Mouse (Mus musculus): ENCODE data around the gene Arf5. TPM values are rescaled to one million over a fixed set of nuclear protein-coding genes. Genes with fewer than 3 reads are reported as not detected.

The Arf5 gene
- polyA plus RNA-seq, 1 experiment from 2014 or later = 390 TPM

GRCm38 (mm10) chr6:28447937-28448336, 24.6 kb downstream of the Arf5 start:
- Histone ChIP-seq H3K4me2 (ENCODE audit: low read length) (no peak overlapping the region), H3K9me3 (ENCODE audit: control insufficient read depth, low read length) (no peaks in the 10 kb centered on the region), H3K27ac (replicated peaks; ENCODE audit: low read depth, low read length) (no peak overlapping the region), H3K36me3 (ENCODE audit: control insufficient read depth, insufficient read depth, low read length) (no peaks in the 10 kb centered on the region), H3K4me3 (replicated peaks; ENCODE audit: low read depth, low read length) (no peak overlapping the region), H3K9ac (replicated peaks; ENCODE audit: low read length) (no peak overlapping the region), H3K4me1 (ENCODE audit: control insufficient read depth, insufficient read depth, low read length) (no peaks in the 10 kb centered on the region), H3K27me3 (ENCODE audit: control insufficient read depth, insufficient read depth, low read length) (peaks cover 15% of the 10 kb centered on the region)
- DNase-seq = no peak
- no peak for ATAC-seq (ENCODE audit: low FRiP score, low TSS enrichment)
- WGBS = 80% methylated on average over 7 of the region's 7 CpGs

GRCm38 (mm10) chr6:28449253-28449652, 25.9 kb downstream of the Arf5 start, which contains the start of gene Pax4:
Gene Pax4, minus strand, starts transcription at chr6:28449353.
- DNase-seq (no peak), ATAC-seq (ENCODE audit: low FRiP score, low TSS enrichment) (no peak)
- Histone ChIP-seq H3K4me2 (ENCODE audit: low read length) (no peak within 1 kb of the TSS), H3K9ac (replicated peaks; ENCODE audit: low read length) (no peak within 1 kb of the TSS), H3K27ac (replicated peaks; ENCODE audit: low read depth, low read length) (no peak within 1 kb of the TSS), H3K36me3 (ENCODE audit: control insufficient read depth, insufficient read depth, low read length) (no peaks in the 10 kb centered on the region), H3K27me3 (ENCODE audit: control insufficient read depth, insufficient read depth, low read length) (peaks cover 15% of the 10 kb centered on the region), H3K4me3 (replicated peaks; ENCODE audit: low read depth, low read length) (no peak within 1 kb of the TSS), H3K9me3 (ENCODE audit: control insufficient read depth, low read length) (no peaks in the 10 kb centered on the region), H3K4me1 (ENCODE audit: control insufficient read depth, insufficient read depth, low read length) (no peaks in the 10 kb centered on the region)
- WGBS = 84% methylated on average over 2 of the region's 2 CpGs

- Histone ChIP-seq H3K9ac (replicated peaks; ENCODE audit: low read length) (no peak overlapping the region), H3K27ac (replicated peaks; ENCODE audit: low read depth, low read length) (no peak overlapping the region), H3K36me3 (ENCODE audit: control insufficient read depth, insufficient read depth, low read length) (no peaks in the 10 kb centered on the region), H3K4me3 (replicated peaks; ENCODE audit: low read depth, low read length) (no peak overlapping the region), H3K4me1 (ENCODE audit: control insufficient read depth, insufficient read depth, low read length) (no peaks in the 10 kb centered on the region), H3K27me3 (ENCODE audit: control insufficient read depth, insufficient read depth, low read length) (peaks cover 15% of the 10 kb centered on the region), H3K9me3 (ENCODE audit: control insufficient read depth, low read length) (no peaks in the 10 kb centered on the region), H3K4me2 (ENCODE audit: low read length) (no peak overlapping the region)
- 11% methylated on average over 5 of the region's 5 CpGs for WGBS
- ATAC-seq (ENCODE audit: low FRiP score, low TSS enrichment) (no peak), DNase-seq (no peak)
Observed at GRCm38 (mm10) chr6:28450481-28450880, 27.1 kb downstream of the Arf5 start.

DNA sequence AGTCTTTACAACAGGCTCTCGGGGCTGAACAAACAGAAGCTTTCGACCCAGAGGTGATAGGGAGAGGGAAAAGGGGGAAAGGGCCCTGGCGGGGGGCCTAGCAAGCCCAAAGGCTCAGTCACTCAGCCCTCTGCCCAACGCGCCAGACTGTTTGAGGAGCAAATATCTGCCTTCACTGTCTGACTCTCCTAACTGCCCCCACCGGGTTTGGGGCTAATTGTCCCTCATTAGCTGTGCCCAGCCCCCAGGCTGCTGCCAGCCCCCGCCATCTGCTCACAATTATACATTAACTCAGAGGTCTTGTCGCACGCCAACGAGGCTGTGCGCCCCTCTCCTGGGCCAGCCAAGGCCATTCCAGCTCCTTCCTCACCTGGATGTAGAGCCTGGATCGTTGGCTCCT, 27.6 kb downstream of the Arf5 start:
- Histone ChIP-seq H3K4me2 (ENCODE audit: low read length) (no peak overlapping the region), H3K27ac (replicated peaks; ENCODE audit: low read depth, low read length) (no peak overlapping the region), H3K36me3 (ENCODE audit: control insufficient read depth, insufficient read depth, low read length) (no peaks in the 10 kb centered on the region), H3K27me3 (ENCODE audit: control insufficient read depth, insufficient read depth, low read length) (peaks cover 15% of the 10 kb centered on the region), H3K9me3 (ENCODE audit: control insufficient read depth, low read length) (no peaks in the 10 kb centered on the region), H3K9ac (replicated peaks; ENCODE audit: low read length) (no peak overlapping the region), H3K4me3 (replicated peaks; ENCODE audit: low read depth, low read length) (no peak overlapping the region), H3K4me1 (ENCODE audit: control insufficient read depth, insufficient read depth, low read length) (no peaks in the 10 kb centered on the region)
- DNase-seq (no peak), ATAC-seq (ENCODE audit: low FRiP score, low TSS enrichment) (no peak)
- 3% methylated on average over 12 of the region's 12 CpGs for WGBS

- Histone ChIP-seq H3K9ac (replicated peaks; ENCODE audit: low read length) (no peak overlapping the region), H3K4me1 (ENCODE audit: control insufficient read depth, insufficient read depth, low read length) (no peaks in the 10 kb centered on the region), H3K4me2 (ENCODE audit: low read length) (no peak overlapping the region), H3K4me3 (replicated peaks; ENCODE audit: low read depth, low read length) (no peak overlapping the region), H3K9me3 (ENCODE audit: control insufficient read depth, low read length) (no peaks in the 10 kb centered on the region), H3K27me3 (ENCODE audit: control insufficient read depth, insufficient read depth, low read length) (no peaks in the 10 kb centered on the region), H3K36me3 (ENCODE audit: control insufficient read depth, insufficient read depth, low read length) (no peaks in the 10 kb centered on the region), H3K27ac (replicated peaks; ENCODE audit: low read depth, low read length) (no peak overlapping the region)
- no peak for ATAC-seq (ENCODE audit: low FRiP score, low TSS enrichment)
- no peak for DNase-seq
Observed at GRCm38 (mm10) chr6:28459221-28459668, 35.9 kb downstream of the Arf5 start.

DNA sequence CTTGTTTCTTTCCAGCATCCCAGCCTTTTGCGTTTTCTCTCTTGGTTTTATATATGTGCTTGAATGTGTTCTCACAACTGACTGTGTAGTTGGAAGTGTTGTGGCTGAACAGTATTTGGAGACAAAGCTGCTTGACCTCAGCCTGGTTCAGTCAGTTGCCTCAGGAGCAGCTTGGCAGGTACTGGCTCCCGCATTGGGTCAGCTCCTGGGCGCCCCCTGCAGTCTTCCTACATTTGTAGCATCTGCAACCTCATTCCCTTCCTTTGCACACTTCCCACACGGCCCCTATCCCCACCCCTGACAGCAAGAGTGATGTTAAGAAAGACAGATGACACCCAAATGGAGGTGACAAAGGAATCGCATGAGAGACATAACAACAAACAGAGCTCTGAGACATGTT, 37.2 kb downstream of the Arf5 start:
- Histone ChIP-seq H3K27me3 (ENCODE audit: control insufficient read depth, insufficient read depth, low read length) (no peaks in the 10 kb centered on the region), H3K9ac (replicated peaks; ENCODE audit: low read length) (no peak overlapping the region), H3K4me3 (replicated peaks; ENCODE audit: low read depth, low read length) (no peak overlapping the region), H3K4me1 (ENCODE audit: control insufficient read depth, insufficient read depth, low read length) (no peaks in the 10 kb centered on the region), H3K27ac (replicated peaks; ENCODE audit: low read depth, low read length) (no peak overlapping the region), H3K4me2 (ENCODE audit: low read length) (no peak overlapping the region), H3K9me3 (ENCODE audit: control insufficient read depth, low read length) (no peaks in the 10 kb centered on the region), H3K36me3 (ENCODE audit: control insufficient read depth, insufficient read depth, low read length) (no peaks in the 10 kb centered on the region)
- WGBS = 11% methylated on average over 5 of the region's 5 CpGs
- peak; percentile 64 for DNase-seq
- no peak for ATAC-seq (ENCODE audit: low FRiP score, low TSS enrichment)

DNA sequence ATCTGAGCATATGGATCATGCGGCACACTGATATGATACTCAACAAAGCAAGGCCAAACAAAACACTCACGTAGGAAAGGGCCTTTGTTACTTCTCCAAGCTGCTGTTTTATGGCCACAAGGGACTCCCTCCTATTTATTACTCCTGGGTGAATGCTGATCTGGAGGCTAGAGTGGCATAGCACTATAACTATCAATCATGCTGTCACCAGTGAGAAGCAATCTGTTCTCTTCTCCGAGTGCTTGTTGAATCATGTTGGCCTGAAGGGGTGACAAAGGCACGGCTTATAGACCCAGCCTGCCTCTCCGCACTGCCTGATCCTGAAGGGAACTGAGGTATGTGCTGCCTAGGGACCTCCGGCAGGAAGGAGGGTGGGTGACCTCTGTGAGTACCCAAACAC, 41.3 kb downstream of the Arf5 start:
- Histone ChIP-seq H3K4me2 (ENCODE audit: low read length) (no peak overlapping the region), H3K27me3 (ENCODE audit: control insufficient read depth, insufficient read depth, low read length) (no peaks in the 10 kb centered on the region), H3K4me1 (ENCODE audit: control insufficient read depth, insufficient read depth, low read length) (no peaks in the 10 kb centered on the region), H3K27ac (replicated peaks; ENCODE audit: low read depth, low read length) (no peak overlapping the region), H3K9me3 (ENCODE audit: control insufficient read depth, low read length) (no peaks in the 10 kb centered on the region), H3K36me3 (ENCODE audit: control insufficient read depth, insufficient read depth, low read length) (no peaks in the 10 kb centered on the region), H3K9ac (replicated peaks; ENCODE audit: low read length) (no peak overlapping the region), H3K4me3 (replicated peaks; ENCODE audit: low read depth, low read length) (no peak overlapping the region)
- DNase-seq (no peak), ATAC-seq (ENCODE audit: low FRiP score, low TSS enrichment) (no peak)
- 66% methylated on average over 6 of the region's 6 CpGs for WGBS

GRCm38 (mm10) chr6:28470017-28470602, 46.8 kb downstream of the Arf5 start:
- ATAC-seq (ENCODE audit: low FRiP score, low TSS enrichment) (no peak), DNase-seq (no peak)
- Histone ChIP-seq H3K4me3 (replicated peaks; ENCODE audit: low read depth, low read length) (no peak overlapping the region), H3K27me3 (ENCODE audit: control insufficient read depth, insufficient read depth, low read length) (no peaks in the 10 kb centered on the region), H3K36me3 (ENCODE audit: control insufficient read depth, insufficient read depth, low read length) (no peaks in the 10 kb centered on the region), H3K9me3 (ENCODE audit: control insufficient read depth, low read length) (no peaks in the 10 kb centered on the region), H3K4me1 (ENCODE audit: control insufficient read depth, insufficient read depth, low read length) (no peaks in the 10 kb centered on the region), H3K27ac (replicated peaks; ENCODE audit: low read depth, low read length) (no peak overlapping the region), H3K4me2 (ENCODE audit: low read length) (no peak overlapping the region), H3K9ac (replicated peaks; ENCODE audit: low read length) (no peak overlapping the region)
- 77% methylated on average over 4 of the region's 4 CpGs for WGBS

DNA sequence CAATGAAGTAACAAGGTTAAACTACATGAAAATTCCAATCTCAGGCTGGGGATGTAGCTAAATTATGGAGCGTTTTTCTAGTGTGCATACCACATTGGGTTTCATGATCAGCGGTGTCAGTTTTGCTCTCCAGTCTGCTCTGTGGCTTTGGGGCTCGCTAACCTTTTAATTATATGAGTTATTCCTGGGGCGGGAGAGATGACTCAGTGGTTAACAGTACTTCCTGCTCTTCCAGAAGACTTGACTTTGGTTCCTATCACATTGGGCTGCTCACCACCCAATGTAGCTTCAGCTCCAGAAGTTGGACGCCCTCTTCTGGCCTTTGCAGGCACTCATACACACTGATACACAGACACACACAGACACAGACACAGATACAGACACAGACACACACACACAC, 47.3 kb downstream of the Arf5 start:
- Histone ChIP-seq H3K9me3 (ENCODE audit: control insufficient read depth, low read length) (no peaks in the 10 kb centered on the region), H3K4me3 (replicated peaks; ENCODE audit: low read depth, low read length) (no peak overlapping the region), H3K27ac (replicated peaks; ENCODE audit: low read depth, low read length) (no peak overlapping the region), H3K9ac (replicated peaks; ENCODE audit: low read length) (no peak overlapping the region), H3K27me3 (ENCODE audit: control insufficient read depth, insufficient read depth, low read length) (no peaks in the 10 kb centered on the region), H3K4me1 (ENCODE audit: control insufficient read depth, insufficient read depth, low read length) (no peaks in the 10 kb centered on the region), H3K36me3 (ENCODE audit: control insufficient read depth, insufficient read depth, low read length) (no peaks in the 10 kb centered on the region), H3K4me2 (ENCODE audit: low read length) (no peak overlapping the region)
- ATAC-seq (ENCODE audit: low FRiP score, low TSS enrichment) = no peak
- 82% methylated on average over 5 of the region's 5 CpGs for WGBS
- DNase-seq = no peak
